Mouse (Mus musculus) midbrain, embryonic 10.5 days (tissue): Measurements from ENCODE around the gene Bmp2k. TPM values are rescaled to one million over a fixed set of nuclear protein-coding genes. Genes with fewer than 3 reads are reported as not detected.
"Not testable (repeated sequence)": the region's sequence is repeated elsewhere in the genome, so short reads cannot be mapped to it uniquely, and the experiment has no call there.

ENCODE experiments used
- DNase-seq: peaks from one replicate; pipeline ENCODE4 v3.0.0-alpha.2; 2017; ENCODE audit warnings: low spot score
- H3K27ac ChIP-seq: fragments of 300-500 bp; sonication (generic); replicated peaks from 2 replicates; pipeline ENCODE4 v1.5.1; 2016; ENCODE audit warnings: mild to moderate bottlenecking
- H3K27me3 ChIP-seq: fragments of 300-500 bp; sonication (generic); 2 replicates; pipeline ENCODE4 v1.6.1; 2016; ENCODE audit warnings: low read depth, mild to moderate bottlenecking; ENCODE audit not compliant: poor library complexity, severe bottlenecking
- H3K36me3 ChIP-seq: fragments of 300-500 bp; sonication (generic); 2 replicates; pipeline ENCODE4 v1.6.1; 2016; ENCODE audit warnings: mild to moderate bottlenecking, moderate library complexity
- H3K4me1 ChIP-seq: fragments of 300-500 bp; sonication (generic); 2 replicates; pipeline ENCODE4 v1.6.1; 2016
- H3K4me3 ChIP-seq: fragments of 300-500 bp; sonication (generic); 2 replicates; pipeline ENCODE4 v1.5.1; 2016; ENCODE audit warnings: mild to moderate bottlenecking, moderate library complexity
- H3K9me3 ChIP-seq: fragments of 300-500 bp; sonication (generic); replicated peaks from 2 replicates; pipeline ENCODE4 v1.6.1; 2016; ENCODE audit warnings: mild to moderate bottlenecking
- WGBS: fragments of 180-500 bp; shearing (Covaris S2); methylation state at CpG from one replicate; pipeline ENCODE4 v1.1.7; 2016; 5-methylcytosine and 5-hydroxymethylcytosine counted together
- polyA plus RNA-seq: library from polyadenylated mRNA; unstranded; fragments of >200 nt; fragmentation: Nextera tagmentation; extraction: Ambion mirVana; gene quantifications from 2 replicates; pipeline ENCODE4 v1.2.1, GENCODE M21; 2016

Bmp2k gene
- polyA plus RNA-seq, 1 experiment from 2014 or later = 9.2 TPM

DNA sequence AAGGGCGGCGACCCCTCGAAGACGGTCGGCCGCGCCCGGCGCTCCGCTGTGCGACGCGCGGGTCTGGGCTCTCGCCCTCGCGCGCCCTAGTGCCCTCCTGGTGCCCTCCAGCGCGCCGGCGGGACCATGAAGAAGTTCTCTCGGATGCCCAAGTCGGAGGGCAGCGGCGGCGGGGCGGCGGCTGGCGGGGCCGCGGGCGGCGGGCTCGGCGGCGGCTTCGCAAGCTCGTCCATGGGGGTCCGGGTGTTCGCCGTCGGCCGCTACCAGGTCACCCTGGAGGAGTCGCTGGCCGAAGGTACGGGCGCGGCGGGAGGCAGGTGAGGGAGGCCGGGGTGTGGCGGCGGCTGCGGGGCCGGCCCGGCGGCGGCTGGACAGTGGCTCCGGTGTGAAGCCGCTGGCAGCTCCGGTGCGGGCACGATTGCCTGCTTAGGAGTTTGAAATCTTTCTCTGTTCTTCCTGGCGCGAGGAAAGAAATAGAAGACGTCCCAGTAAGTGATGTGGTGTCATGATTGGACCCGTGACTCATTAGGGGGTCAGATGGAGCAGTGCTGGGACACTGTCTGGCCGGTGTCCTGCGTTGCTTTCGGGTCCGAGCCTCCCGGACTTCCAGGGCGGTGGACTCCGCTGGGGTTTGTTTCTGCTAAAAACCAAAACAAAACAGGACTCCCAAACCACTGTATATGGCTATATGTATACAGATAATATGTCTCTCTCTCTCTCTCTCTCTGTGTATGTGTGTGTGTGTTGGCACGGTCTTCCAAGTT is 495 bp downstream of the Bmp2k start:
- peaks cover 6% of the 10 kb centered on the region; the same call in 1 of the 2 replicates for H3K27me3 ChIP-seq
- WGBS = under 1% methylated on average over 75 of the region's 75 CpGs
- no peak for DNase-seq
- H3K4me3 ChIP-seq = peak overlapping the region; percentile 93
- no peaks in the 10 kb centered on the region for H3K9me3 ChIP-seq
- peak overlapping the region; percentile 93 for H3K27ac ChIP-seq
- no peaks in the 10 kb centered on the region for H3K36me3 ChIP-seq
- peaks cover 31% of the 10 kb centered on the region for H3K4me1 ChIP-seq

DNA sequence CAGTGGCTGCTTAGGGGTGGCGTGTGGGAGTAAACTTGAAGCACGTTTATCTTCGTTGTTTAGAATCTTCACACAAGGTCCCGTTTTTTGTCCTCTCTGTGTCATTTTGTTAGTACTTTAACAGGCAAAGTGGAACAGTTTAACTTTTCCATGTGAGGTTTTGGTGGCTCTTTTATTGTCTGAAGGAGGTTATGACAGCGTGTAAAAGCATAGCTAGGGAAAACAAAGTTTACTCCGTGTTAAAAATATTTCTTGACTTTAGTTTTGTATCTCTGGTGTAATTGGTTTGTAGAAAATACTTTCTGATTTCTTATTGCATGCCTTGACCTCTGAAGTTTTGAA is 1.0 kb downstream of the Bmp2k start:
- H3K27ac ChIP-seq = peak overlapping the region; percentile 93; the same call in 1 of the 2 replicates
- WGBS = 21% methylated on average over 6 of the region's 6 CpGs
- H3K9me3 ChIP-seq = no peaks in the 10 kb centered on the region
- H3K4me3 ChIP-seq = peak overlapping the region; percentile 93
- H3K36me3 ChIP-seq = no peaks in the 10 kb centered on the region
- DNase-seq = no peak
- peaks cover 31% of the 10 kb centered on the region for H3K4me1 ChIP-seq
- H3K27me3 ChIP-seq = peaks cover 6% of the 10 kb centered on the region; the same call in 1 of the 2 replicates

DNA sequence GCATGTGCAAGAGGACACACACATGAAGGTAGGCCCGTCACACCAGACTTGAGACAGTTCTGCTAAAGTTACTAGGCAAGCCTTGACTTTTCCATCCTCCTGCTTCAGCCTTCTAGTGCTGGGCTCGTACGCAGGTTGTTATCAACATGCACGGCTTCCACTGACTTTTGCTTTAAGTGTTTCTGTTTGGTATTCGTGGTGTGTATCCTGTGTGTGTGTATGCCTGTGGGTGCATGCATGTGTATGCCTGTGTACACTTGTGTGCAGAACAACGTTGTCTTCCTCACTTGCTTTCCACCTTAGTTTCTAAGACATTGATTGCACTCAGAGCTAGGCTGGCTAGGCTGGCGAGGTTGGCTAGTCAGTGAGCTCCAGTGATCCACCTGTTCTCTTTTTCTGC is 2.1 kb downstream of the Bmp2k start:
- Histone ChIP-seq H3K36me3 (no peaks in the 10 kb centered on the region), H3K4me3 (peak overlapping the region; percentile 93), H3K4me1 (peaks cover 31% of the 10 kb centered on the region), H3K9me3 (no peaks in the 10 kb centered on the region), H3K27ac (no peak overlapping the region), H3K27me3 (peaks cover 6% of the 10 kb centered on the region; the same call in 1 of the 2 replicates)
- WGBS = 91% methylated on average over 7 of the region's 7 CpGs
- DNase-seq = no peak

DNA sequence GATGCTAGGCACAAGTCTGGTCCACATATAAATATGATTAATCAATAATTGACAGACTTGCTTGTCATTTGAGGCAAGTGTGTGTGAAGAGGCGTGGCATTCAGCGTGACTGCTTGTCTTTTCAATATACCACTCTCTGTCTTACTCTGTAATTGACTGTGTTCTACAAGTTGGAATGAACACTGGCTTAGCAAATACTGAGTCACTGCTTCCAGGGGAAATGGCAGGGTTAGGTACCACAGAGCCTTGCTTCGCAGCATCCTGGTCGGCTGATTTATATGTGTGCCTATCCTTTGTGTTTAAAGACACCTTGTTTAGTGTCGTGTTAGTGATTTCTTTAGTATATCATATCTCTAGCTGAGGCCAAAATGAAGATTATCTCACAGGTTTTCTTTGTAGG is 3.0 kb downstream of the Bmp2k start:
- no peak for DNase-seq
- Histone ChIP-seq H3K27ac (no peak overlapping the region), H3K9me3 (no peaks in the 10 kb centered on the region), H3K36me3 (no peaks in the 10 kb centered on the region), H3K4me1 (peaks cover 31% of the 10 kb centered on the region), H3K4me3 (no peak overlapping the region), H3K27me3 (peaks cover 6% of the 10 kb centered on the region; the same call in 1 of the 2 replicates)
- 85% methylated on average over 5 of the region's 5 CpGs for WGBS

DNA sequence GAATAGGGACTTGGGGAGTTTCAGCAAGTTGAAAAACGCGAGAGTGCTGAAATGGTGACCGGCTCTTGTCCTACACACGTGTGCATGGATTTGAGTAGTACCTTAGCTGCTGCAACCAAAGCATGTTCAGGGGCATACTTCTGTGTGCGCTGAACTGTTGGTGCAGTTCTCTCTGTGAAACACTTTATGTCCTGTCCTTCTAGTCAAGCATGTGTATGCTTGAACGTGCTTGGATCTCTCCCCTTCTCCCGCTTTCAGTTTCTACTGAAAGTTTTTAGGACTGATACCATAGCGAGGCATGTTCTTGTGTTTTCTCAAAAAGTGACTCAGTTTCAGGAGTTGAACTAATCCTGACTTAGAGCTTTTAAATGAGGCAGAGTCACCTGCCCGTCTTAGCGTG is 3.7 kb downstream of the Bmp2k start:
- Histone ChIP-seq H3K27ac (no peak overlapping the region), H3K4me3 (no peak overlapping the region; the same call in 1 of the 2 replicates), H3K36me3 (no peaks in the 10 kb centered on the region), H3K9me3 (no peaks in the 10 kb centered on the region), H3K4me1 (peaks cover 26% of the 10 kb centered on the region), H3K27me3 (peaks cover 6% of the 10 kb centered on the region; the same call in 1 of the 2 replicates)
- DNase-seq = no peak
- 92% methylated on average over 10 of the region's 10 CpGs for WGBS

DNA sequence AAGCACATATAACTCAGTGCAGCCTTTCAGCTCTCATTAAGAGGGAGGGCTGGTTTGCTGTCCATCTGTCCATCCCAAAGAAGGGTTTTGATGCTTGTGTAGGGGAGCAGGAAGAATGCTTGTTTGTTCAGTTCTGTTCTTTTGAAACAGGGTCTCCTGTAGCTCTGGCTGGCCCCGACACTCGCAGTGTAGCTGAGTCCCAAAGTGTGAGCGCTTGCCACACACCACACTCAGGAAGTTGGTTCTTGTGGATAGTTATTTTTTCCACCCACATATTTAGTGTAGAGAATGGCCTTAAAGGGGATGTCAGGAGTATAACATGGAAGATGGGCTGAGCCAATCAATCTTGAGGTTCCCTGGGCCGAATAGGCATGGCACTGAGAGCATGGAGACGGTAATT is 4.1 kb downstream of the Bmp2k start:
- WGBS = 88% methylated on average over 5 of the region's 5 CpGs
- Histone ChIP-seq H3K27ac (no peak overlapping the region), H3K27me3 (peaks cover 6% of the 10 kb centered on the region; the same call in 1 of the 2 replicates), H3K4me3 (no peak overlapping the region), H3K36me3 (no peaks in the 10 kb centered on the region), H3K4me1 (peaks cover 21% of the 10 kb centered on the region), H3K9me3 (no peaks in the 10 kb centered on the region)
- DNase-seq = no peak

DNA sequence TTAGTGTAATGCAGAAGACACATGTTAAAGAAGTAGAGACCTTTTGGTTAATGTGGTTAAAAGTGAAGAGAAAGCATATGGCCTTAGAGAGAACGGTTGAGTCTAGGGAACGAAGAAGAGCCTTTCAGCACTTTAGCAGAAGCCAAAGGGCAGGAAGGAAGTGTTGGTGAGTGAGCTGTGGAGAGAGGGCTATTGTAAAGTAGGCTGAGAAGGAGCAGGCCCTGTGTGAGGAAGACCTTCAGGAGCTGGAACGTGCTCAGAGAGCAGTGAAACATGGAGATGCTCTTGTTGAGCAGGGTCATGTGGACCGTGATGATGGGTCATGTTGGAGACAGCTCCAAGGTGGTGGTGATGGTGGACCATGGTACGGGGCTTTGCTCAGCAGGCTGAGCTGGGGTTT is 4.8 kb downstream of the Bmp2k start:
- 88% methylated on average over 5 of the region's 5 CpGs for WGBS
- Histone ChIP-seq H3K4me3 (no peak overlapping the region), H3K27ac (no peak overlapping the region), H3K9me3 (no peaks in the 10 kb centered on the region), H3K36me3 (no peaks in the 10 kb centered on the region), H3K27me3 (peaks cover 6% of the 10 kb centered on the region; the same call in 1 of the 2 replicates), H3K4me1 (peaks cover 17% of the 10 kb centered on the region)
- no peak for DNase-seq

DNA sequence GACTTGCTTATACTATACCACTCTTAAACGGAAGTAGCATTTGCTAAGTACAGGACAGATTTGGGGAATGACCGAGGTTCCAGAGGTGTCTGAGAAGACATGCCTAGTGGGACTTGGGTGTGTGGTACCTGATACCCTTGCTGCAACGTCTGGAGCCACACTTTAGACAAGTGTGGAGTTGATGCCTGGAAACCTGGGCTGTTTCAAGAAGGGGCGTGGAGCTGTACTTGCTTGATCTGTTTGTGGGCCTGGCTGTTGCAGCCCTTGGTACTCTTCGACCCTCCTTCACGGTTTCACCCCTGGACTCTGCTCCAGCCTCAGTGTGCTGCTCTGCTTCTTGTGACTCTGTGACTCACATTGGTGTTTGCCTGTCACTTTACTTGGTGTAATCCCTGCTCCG is 5.4 kb downstream of the Bmp2k start:
- WGBS = 89% methylated on average over 7 of the region's 7 CpGs
- no peak for DNase-seq

DNA sequence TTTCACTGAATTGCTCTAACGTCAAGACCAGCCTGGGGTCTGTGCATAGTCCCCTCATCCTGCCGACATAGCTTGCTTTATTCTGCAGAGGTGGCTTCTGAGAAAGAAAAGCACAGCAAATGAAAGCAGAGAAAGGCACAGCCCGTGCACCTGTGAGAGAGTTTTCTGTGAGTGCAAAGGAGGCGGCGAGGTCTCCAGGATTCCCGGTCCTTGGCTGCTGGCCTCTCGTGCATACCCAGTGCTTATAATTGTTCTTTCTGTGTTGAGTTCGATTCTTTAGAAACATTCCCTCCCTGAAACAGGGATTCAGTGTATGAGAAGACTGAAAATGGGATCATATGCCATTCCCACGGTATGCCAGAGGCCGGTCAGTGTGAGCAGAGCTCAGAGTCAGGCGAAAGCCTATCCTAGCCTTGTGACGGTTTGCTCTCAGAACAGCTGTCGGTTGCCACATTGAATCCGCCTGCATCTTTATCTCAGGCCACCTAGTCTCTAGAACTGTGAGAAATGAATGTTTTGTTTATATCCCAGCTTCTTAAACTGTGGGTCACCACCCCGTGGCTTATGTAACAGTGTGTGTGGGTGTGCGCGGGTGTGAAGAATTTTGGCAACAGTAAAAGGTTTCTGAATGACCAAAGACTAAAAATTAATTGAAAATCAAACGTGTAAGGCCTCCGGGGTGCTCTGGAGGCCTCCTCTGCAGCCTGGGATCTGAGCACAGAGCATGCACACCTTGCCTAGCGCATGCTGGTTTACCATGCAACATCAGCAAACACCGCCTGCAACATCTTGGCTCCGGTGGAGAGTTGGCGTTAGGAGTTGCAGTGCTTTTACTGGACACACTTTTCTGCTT is 6.9 kb downstream of the Bmp2k start:
- H3K27ac ChIP-seq = no peak overlapping the region
- WGBS = 86% methylated on average over 23 of the region's 23 CpGs
- no peaks in the 10 kb centered on the region for H3K27me3 ChIP-seq

More for the DNA sequence above, 5.4 kb downstream of the Bmp2k start:
- Histone ChIP-seq H3K36me3 (no peaks in the 10 kb centered on the region), H3K4me3 (no peak overlapping the region), H3K4me1 (peaks cover 16% of the 10 kb centered on the region), H3K27me3 (peaks cover 6% of the 10 kb centered on the region; the same call in 1 of the 2 replicates), H3K27ac (no peak overlapping the region), H3K9me3 (no peaks in the 10 kb centered on the region)

DNA sequence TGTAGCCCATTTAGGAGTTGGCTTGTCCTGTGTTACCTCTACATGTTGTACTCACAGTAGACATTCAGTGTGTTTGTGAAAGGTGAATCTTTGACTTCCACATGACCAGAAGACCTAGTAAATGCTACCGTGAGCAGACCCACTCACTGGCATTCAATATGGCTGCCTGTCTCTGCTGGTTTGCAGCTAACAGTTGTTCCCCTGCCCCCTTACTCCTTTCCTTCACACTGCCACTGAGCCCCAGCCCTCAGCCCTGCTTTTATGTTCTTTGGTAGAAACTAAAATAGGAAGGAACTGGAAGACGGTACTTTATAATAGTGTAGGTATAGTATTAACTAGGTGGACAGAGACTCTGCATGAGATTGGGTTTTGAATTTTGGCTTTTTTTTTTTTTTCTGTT is 8.4 kb downstream of the Bmp2k start:
- no peaks in the 10 kb centered on the region for H3K4me1 ChIP-seq
- H3K27ac ChIP-seq = no peak overlapping the region
- no peaks in the 10 kb centered on the region for H3K36me3 ChIP-seq
- DNase-seq = no peak
- no peaks in the 10 kb centered on the region for H3K27me3 ChIP-seq
- no peak overlapping the region for H3K4me3 ChIP-seq
- WGBS = 91% methylated on average over 2 of the region's 2 CpGs
- H3K9me3 ChIP-seq = no peaks in the 10 kb centered on the region

More for the DNA sequence above, 6.9 kb downstream of the Bmp2k start:
- H3K4me1 ChIP-seq = 0 out of 2 replicates have a peak, but pooled peaks cover under 1% of the 10 kb centered on the region
- no peaks in the 10 kb centered on the region for H3K36me3 ChIP-seq
- no peak overlapping the region for H3K4me3 ChIP-seq
- DNase-seq = no peak
- no peaks in the 10 kb centered on the region for H3K9me3 ChIP-seq

DNA sequence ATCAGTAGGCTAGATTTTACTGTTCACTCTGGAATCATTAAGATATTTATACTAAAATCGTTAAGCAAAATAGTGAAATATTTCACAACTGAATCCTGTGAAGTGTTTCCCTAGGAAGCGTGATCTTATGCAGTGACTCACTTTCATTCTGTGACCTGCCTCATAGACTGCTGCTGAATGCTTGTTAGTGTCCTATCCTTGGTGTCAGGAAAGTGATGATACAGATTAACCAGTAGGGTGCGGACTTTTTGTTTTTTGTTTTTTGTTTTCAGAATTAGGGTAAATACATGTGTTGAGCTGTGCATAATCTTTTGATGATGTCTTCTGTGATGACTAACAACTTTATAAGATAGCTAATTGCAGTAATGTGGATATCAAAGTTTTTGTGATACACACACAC is 9.4 kb downstream of the Bmp2k start:
- no peaks in the 10 kb centered on the region for H3K36me3 ChIP-seq
- no peak overlapping the region for H3K27ac ChIP-seq
- H3K9me3 ChIP-seq = no peaks in the 10 kb centered on the region
- no peaks in the 10 kb centered on the region for H3K27me3 ChIP-seq
- H3K4me3 ChIP-seq = no peak overlapping the region
- WGBS = 91% methylated on average over 3 of the region's 3 CpGs
- no peaks in the 10 kb centered on the region for H3K4me1 ChIP-seq
- DNase-seq = no peak

DNA sequence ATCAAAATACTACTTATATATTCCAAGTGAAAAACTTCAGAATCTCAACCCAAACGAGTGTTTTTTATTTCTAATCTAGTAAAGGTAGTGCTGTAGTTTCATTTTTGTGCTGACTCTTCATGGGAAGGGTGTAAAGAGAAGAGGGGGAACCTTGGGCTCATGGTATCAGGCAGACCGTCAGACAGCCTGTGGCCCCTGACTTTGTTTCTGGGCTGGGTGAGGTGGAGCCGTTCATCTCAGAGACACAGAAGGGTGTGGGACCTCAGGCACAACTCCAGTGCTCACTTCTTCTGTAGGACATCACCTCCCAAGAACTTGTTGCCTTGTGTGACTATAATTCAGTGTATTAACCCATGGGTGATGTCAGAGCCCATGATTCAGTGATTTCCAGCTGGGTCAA is 10.0 kb downstream of the Bmp2k start:
- no peaks in the 10 kb centered on the region for H3K4me1 ChIP-seq
- H3K27me3 ChIP-seq = no peaks in the 10 kb centered on the region
- 92% methylated on average over 3 of the region's 3 CpGs for WGBS
- H3K36me3 ChIP-seq = no peaks in the 10 kb centered on the region
- no peaks in the 10 kb centered on the region for H3K9me3 ChIP-seq
- no peak overlapping the region for H3K4me3 ChIP-seq
- no peak overlapping the region for H3K27ac ChIP-seq
- DNase-seq = no peak

DNA sequence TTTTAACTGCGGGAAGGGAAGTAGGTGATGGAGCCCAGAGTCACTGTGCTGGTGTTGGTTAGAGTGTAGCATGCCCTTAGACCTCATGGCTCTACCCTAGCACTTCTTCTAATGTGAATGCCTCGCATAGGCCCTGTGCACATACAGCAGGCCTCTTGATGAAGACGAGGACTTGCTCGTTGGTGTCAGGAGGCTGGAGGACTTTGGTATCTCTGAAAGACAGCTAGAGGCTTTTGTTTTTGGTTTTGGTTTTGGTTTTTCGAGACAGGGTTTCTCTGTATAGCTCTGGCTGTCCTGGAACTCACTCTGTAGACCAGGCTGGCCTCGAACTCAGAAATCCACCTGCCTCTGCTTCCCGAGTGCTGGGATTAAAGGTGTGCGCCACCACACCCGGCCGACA is 11.7 kb downstream of the Bmp2k start:
- DNase-seq, H3K27ac ChIP-seq, H3K9me3 ChIP-seq, H3K27me3 ChIP-seq, H3K36me3 ChIP-seq, H3K4me1 ChIP-seq, H3K4me3 ChIP-seq: not testable (repeated sequence)
- 91% methylated on average over 10 of the region's 10 CpGs for WGBS
